Mouse (Mus musculus): ENCODE data around the gene Gng7. TPM values are rescaled to one million over a fixed set of nuclear protein-coding genes. Genes with fewer than 3 reads are reported as not detected.
A peak's percentile ranks its signal among the peaks of the same experiment; 100 is the strongest.

Gng7 gene
- polyA plus RNA-seq, 1 experiment from 2014 or later = 4.3 TPM

GRCm38 (mm10) chr10:80932206-80932605 lies 82.5 kb downstream of the Gng7 start:
- DNase-seq (ENCODE audit: low spot score) = peak; percentile 59
- H3K4me3 ChIP-seq = peak overlapping the region; percentile 62
- WGBS = 1% methylated on average over 20 of the region's 20 CpGs
- no peaks in the 10 kb centered on the region for H3K9me3 ChIP-seq (replicated peaks)
- H3K27me3 ChIP-seq (ENCODE audit: low read depth, poor library complexity, severe bottlenecking) = peaks cover 72% of the 10 kb centered on the region
- H3K4me1 ChIP-seq = peaks cover 83% of the 10 kb centered on the region
- no peaks in the 10 kb centered on the region for H3K36me3 ChIP-seq
- H3K27ac ChIP-seq = peak overlapping the region; percentile 62; the same call in 1 of the 2 replicates

DNA sequence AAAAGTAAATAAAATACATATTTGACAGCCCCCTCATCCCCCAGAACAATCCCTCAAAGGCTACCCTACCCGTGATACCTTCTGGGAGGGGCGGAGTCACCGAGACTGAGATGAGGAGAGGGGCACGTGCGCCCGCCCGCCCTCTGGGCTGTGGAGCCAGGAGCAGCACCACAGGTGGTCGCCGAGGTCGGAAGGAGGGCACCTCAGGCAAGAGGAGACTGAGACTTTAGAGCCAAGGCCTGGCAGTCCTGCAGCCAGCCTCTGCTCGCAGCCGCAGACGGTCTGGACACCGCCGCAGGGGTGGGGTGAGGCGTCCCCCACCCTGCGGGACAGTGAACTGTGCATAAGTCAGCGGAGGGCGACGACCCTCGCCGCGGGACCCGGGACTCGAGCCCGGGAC lies 83.0 kb downstream of the Gng7 start:
- Histone ChIP-seq H3K9me3 (replicated peaks) (no peaks in the 10 kb centered on the region), H3K4me1 (peaks cover 83% of the 10 kb centered on the region), H3K36me3 (no peaks in the 10 kb centered on the region), H3K27ac (no peak overlapping the region), H3K27me3 (ENCODE audit: low read depth, poor library complexity, severe bottlenecking) (peaks cover 67% of the 10 kb centered on the region), H3K4me3 (peak overlapping the region; percentile 62)
- DNase-seq (ENCODE audit: low spot score) = peak; percentile 50
- under 1% methylated on average over 26 of the region's 26 CpGs for WGBS

DNA sequence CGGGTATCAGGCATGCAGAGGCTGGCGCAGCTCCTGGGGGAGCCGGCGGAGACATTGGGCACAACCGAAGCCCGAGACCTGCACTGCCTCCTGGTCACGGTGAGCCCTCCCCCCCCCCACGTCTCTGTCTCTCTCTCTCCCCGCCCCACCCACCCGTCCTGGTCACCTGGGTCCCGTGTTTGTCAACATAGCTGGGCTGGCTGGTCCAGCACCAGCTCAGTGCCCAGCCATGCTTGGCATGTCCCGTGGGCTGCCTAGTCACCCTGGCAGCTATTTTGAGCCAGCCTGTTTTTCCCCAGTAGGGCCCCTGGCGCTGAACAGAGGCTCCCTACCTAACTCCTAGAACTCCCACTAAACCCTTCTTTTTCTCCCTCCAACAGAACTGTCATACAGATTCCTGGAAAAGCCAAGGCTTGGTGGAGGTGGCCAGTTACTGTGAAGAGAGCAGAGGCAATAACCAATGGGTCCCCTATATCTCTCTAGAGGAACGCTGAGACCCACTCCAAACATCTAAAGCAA lies 83.5 kb downstream of the Gng7 start:
- Histone ChIP-seq H3K27ac (no peak overlapping the region), H3K4me1 (peaks cover 81% of the 10 kb centered on the region), H3K4me3 (peak overlapping the region; percentile 62), H3K36me3 (no peaks in the 10 kb centered on the region), H3K27me3 (ENCODE audit: low read depth, poor library complexity, severe bottlenecking) (peaks cover 62% of the 10 kb centered on the region), H3K9me3 (replicated peaks) (no peaks in the 10 kb centered on the region)
- 4% methylated on average over 14 of the region's 14 CpGs for WGBS
- no peak for DNase-seq (ENCODE audit: low spot score)

DNA sequence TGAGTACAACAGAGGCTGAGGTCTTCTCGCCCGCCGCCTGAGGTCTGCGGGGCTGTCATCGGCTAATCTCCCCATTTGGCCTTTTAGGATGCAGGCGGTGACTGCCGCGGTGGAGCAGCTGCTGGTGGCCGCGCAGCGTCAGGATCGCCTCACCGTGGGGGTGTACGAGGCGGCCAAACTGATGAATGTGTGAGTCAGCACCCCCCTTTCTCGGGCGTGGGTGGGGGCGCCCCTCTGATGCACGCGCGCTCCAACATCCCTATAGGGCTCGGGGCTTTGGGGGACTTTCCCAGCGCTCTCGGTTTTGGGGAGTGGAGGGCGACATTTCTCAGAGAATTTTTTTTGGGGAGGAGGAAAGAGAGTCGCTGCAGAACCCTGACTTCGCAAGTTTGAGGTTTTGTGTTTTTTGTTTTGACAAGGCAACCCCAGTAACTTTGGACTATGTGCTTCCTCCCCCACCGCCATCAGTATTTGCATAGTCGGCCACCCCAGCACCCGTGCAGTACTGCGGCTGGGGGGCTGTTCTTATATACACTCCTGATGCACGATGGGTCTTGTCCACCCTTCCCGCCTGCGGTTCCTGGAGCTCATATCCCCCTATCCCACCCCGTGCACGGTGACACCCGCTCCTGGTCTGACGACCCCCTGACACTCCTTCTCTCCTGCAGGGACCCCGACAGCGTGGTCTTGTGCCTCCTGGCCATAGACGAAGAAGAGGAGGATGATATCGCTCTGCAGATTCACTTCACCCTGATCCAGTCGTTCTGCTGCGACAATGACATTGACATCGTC lies 84.2 kb downstream of the Gng7 start:
- H3K4me3 ChIP-seq = peak overlapping the region; percentile 62
- peaks cover 75% of the 10 kb centered on the region for H3K4me1 ChIP-seq
- H3K27ac ChIP-seq = peak overlapping the region; percentile 61; the same call in 1 of the 2 replicates
- peak; percentile 59 for DNase-seq (ENCODE audit: low spot score)
- H3K9me3 ChIP-seq (replicated peaks) = no peaks in the 10 kb centered on the region
- whole genome bisulfite sequencing = under 1% methylated on average over 45 of the region's 45 CpGs
- peaks cover 55% of the 10 kb centered on the region for H3K27me3 ChIP-seq (ENCODE audit: low read depth, poor library complexity, severe bottlenecking)
- H3K36me3 ChIP-seq = no peaks in the 10 kb centered on the region

DNA sequence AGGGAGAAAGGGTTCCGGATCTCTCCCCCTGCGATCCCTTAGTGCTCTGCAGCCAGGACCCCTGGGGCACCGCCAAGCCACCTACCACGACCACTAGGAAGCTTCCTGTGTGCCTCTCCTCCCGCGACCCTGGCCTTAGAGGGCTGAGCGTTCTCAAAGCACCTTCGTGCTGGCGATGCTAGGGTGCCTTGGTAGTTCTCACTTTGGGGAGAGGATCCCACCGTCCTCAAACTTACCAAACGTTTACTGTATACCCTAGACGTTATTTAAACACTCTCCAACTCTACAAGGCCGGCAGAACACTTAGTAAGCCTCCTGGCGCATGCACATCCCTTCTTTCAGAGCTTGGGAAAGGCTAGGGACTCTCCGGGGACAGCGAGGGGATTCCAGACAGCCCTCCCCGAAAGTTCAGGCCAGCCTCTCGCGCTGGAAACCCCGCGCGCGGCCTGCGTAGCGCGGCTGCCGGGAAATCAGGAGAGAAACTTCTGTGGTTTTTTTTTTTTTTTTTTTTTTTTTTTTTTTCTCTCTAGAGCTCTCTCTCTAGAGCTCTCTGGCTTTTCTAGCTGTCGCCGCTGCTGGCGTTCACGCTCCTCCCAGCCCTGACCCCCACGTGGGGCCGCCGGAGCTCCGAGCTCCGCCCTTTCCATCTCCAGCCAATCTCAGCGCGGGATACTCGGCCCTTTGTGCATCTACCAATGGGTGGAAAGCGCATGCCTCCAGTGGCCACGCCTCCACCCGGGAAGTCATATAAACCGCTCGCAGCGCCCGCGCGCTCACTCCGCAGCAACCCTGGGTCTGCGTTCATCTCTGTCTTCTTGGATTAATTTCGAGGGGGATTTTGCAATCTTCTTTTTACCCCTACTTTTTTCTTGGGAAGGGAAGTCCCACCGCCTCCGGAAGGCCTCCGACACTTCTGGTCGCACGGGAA lies 85.2 kb downstream of the Gng7 start, which contains the start of gene Gadd45b:
Gene Gadd45b (plus strand): TSS at position 775 of the 928 bp plus-strand sequence.
- no peaks in the 10 kb centered on the region for H3K36me3 ChIP-seq
- H3K4me1 ChIP-seq = peaks cover 67% of the 10 kb centered on the region
- no peaks in the 10 kb centered on the region for H3K9me3 ChIP-seq (replicated peaks)
- DNase-seq (ENCODE audit: low spot score) = peak; percentile 98
- peak within 1 kb of the TSS; percentile 84 for H3K27ac ChIP-seq
- WGBS = under 1% methylated on average over 56 of the region's 56 CpGs
- peak within 1 kb of the TSS; percentile 62 for H3K4me3 ChIP-seq
- peaks cover 46% of the 10 kb centered on the region for H3K27me3 ChIP-seq (ENCODE audit: low read depth, poor library complexity, severe bottlenecking)

DNA sequence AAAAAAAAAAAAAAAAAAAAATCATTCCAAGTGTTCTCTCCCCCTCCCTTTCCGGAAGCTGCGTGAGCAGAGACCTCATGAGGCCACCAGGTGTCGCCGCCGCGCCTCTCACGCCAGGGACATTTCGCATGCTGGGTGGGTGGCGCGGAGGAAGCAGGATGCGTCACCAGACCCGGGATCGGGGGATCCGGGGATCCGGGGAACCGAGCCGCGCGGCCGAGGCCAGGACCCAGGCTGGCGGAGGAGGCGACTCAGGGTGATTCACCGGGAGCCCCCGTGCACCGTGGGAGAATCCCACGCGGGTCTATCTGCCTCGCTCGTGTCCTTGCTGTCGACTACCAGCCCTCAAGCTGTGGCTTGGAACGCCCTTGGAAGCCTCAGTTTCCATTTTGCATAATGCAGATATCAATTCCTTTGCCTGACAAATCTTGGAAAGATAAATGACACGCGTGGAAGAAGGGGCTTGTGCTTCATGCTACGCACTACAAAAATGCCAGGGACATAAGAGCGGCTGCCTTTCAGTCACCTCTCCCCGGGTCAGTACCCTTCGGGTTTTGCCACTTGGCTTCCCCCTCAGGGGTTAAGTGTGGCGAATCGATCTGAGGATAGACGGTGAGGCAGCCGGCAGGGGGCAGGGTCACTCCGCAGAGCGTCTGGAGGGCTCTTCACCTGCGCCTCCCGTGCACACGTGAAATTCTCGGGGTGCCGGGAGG lies 86.0 kb downstream of the Gng7 start:
- Histone ChIP-seq H3K4me3 (peak overlapping the region; percentile 62), H3K4me1 (peaks cover 59% of the 10 kb centered on the region), H3K27me3 (ENCODE audit: low read depth, poor library complexity, severe bottlenecking) (peaks cover 38% of the 10 kb centered on the region), H3K9me3 (replicated peaks) (no peaks in the 10 kb centered on the region), H3K36me3 (no peaks in the 10 kb centered on the region), H3K27ac (peak overlapping the region; percentile 84)
- WGBS = under 1% methylated on average over 48 of the region's 48 CpGs
- DNase-seq (ENCODE audit: low spot score) = peak; percentile 93

DNA sequence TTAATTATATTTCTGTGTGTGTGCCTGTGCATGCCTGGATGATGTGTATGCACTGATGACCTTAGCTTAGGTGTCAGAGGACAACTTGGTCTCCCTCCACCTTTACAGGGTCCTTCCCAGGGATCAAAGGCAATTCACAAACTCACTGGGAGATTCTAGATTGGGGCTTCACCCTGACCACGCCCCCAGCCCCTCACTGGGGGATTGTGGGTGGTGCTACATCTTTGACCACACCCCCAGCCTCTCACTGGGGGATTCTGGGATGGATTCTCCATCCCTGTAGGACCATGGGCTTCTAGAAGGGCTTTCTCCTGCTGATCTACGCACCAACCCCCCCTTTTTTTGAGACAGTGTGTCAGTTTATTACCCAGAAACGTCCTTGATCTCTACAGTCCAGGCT lies 89.3 kb downstream of the Gng7 start:
- Histone ChIP-seq H3K4me1 (peaks cover 37% of the 10 kb centered on the region), H3K27ac (no peak overlapping the region), H3K36me3 (no peaks in the 10 kb centered on the region), H3K4me3 (no peak overlapping the region), H3K27me3 (ENCODE audit: low read depth, poor library complexity, severe bottlenecking) (peaks cover 14% of the 10 kb centered on the region), H3K9me3 (replicated peaks) (no peaks in the 10 kb centered on the region)
- no peak for DNase-seq (ENCODE audit: low spot score)
- 53% methylated on average over 3 of the region's 3 CpGs for WGBS

DNA sequence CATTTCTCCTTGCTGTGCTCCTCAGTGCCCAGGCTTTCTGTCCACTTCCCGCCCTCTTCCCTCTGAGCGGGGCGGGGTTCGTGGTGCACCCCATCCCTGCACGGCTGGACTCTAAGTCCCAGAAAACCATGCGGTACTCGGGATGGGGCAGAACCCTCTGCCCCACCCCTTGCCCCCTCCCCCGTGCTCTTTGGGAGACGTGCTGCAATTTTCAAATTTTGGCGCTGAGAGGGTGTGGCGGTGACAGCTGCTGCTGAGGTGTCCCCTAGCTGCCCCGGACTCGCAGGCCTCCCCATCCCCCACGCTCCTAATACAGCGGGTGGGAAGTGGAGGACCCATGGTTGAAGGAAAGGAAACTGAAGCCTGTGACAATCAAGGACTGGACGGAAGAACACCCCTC lies 92.8 kb downstream of the Gng7 start:
- no peak for DNase-seq (ENCODE audit: low spot score)
- H3K4me1 ChIP-seq = peaks cover 30% of the 10 kb centered on the region

DNA sequence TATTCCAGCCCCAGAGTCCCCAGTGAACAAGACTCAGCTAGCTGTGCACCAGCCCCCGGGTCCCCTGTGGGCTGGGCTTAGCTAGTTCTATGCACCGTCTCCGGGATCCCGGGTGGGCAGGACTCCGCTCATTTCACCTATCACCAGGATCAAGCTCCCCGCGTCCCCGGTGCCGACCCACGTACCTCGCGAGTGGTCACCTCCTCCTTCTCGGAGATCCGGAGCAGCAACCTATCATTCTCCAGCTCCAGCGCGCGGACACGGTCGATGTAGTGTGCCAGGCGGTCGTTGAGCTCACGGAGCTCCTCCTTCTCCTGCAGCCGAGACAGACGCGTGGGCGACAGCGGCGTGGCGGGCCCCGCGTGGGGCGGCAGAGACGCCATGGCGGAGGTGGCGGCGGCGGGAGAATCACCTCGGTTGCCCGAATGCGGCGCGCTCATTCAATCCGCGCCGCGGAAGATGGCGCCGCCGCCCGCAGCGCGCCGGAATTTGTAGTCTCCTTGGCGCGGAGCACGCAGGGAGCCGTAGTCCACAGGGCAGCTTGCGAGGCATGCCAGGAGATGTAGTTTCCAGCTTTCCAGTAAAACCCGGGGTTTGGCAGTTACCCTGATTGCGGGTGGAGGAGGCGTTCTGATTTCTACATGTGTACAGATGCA lies 96.8 kb downstream of the Gng7 start, which contains the start of gene Lmnb2:
Gene Lmnb2 (minus strand): TSS at position 467 of the 656 bp plus-strand sequence.
- under 1% methylated on average over 61 of the region's 61 CpGs for WGBS
- Histone ChIP-seq H3K27ac (peak within 1 kb of the TSS; percentile 86), H3K36me3 (peaks cover 36% of the 10 kb centered on the region), H3K4me1 (peaks cover 42% of the 10 kb centered on the region), H3K4me3 (peak within 1 kb of the TSS; percentile 75), H3K27me3 (ENCODE audit: low read depth, poor library complexity, severe bottlenecking) (peaks cover 9% of the 10 kb centered on the region), H3K9me3 (replicated peaks) (no peaks in the 10 kb centered on the region)
- DNase-seq (ENCODE audit: low spot score) = peak; percentile 79

More for the DNA sequence above, 92.8 kb downstream of the Gng7 start:
- Histone ChIP-seq H3K4me3 (peak overlapping the region; percentile 44), H3K36me3 (no peaks in the 10 kb centered on the region), H3K27ac (peak overlapping the region; percentile 73), H3K9me3 (replicated peaks) (no peaks in the 10 kb centered on the region), H3K27me3 (ENCODE audit: low read depth, poor library complexity, severe bottlenecking) (peaks cover 14% of the 10 kb centered on the region)
- 3% methylated on average over 16 of the region's 16 CpGs for WGBS

DNA sequence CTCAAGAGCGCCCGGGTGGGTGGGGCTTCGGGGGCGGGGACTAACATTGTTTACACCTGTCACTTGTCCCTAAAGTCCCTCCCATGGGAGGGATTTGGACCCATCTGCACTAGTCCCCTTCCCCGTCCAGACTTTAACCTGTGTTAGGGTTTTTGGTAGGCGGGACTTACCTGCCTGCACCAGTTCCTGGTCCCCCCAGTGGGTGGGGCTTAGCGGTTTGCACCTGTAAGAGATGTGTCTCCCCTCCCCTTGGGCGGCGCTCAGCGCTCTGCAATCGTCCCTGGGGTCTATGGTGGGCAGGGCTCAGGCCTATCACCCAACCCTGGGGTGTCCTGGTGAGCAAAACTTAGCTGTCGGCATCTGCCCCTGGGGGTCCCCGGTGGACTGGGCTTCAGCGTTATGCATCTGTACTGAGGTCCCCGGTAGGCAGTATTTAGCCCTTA lies 97.4 kb downstream of the Gng7 start:
- DNase-seq (ENCODE audit: low spot score) = peak; percentile 51
- peaks cover 41% of the 10 kb centered on the region for H3K4me1 ChIP-seq
- H3K27me3 ChIP-seq (ENCODE audit: low read depth, poor library complexity, severe bottlenecking) = peaks cover 5% of the 10 kb centered on the region
- peaks cover 41% of the 10 kb centered on the region for H3K36me3 ChIP-seq
- H3K4me3 ChIP-seq = peak overlapping the region; percentile 75
- WGBS = 3% methylated on average over 15 of the region's 15 CpGs
- H3K27ac ChIP-seq = peak overlapping the region; percentile 86
- H3K9me3 ChIP-seq (replicated peaks) = no peaks in the 10 kb centered on the region

DNA sequence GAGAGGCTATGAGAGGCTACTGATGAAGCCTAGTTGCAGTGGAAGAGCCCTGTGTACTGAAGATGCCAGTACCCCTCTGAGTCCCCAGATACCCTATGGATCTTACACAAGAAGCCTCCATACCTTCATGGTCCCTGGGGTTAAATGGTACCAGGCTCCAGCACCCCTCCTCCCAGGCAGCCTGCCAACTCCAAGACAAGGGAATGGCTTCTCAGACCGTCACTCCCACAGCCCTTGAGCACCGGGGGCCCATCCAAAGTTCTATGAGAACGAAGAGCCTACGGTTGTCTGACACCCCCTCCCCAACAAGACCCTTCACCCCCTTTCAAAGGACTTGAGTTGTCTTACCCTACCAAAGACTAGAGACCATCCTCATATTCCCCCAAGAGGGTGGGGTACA lies 99.0 kb downstream of the Gng7 start:
- no peak for DNase-seq (ENCODE audit: low spot score)
- peaks cover 5% of the 10 kb centered on the region; the same call in 1 of the 2 replicates for H3K27me3 ChIP-seq (ENCODE audit: low read depth, poor library complexity, severe bottlenecking)
- H3K27ac ChIP-seq = no peak overlapping the region
- H3K9me3 ChIP-seq (replicated peaks) = no peaks in the 10 kb centered on the region
- over 99% methylated on average over 4 of the region's 4 CpGs for WGBS
- H3K4me3 ChIP-seq = 0 out of 2 replicates have a peak overlapping the region, but pooled peaks have one; percentile 75
- H3K4me1 ChIP-seq = peaks cover 31% of the 10 kb centered on the region
- peaks cover 57% of the 10 kb centered on the region for H3K36me3 ChIP-seq
